Mouse (Mus musculus): ENCODE measurements around the gene Pde4d. TPM values are rescaled to one million over a fixed set of nuclear protein-coding genes. Genes with fewer than 3 reads are reported as not detected.

The Pde4d gene
- polyA plus RNA-seq, 1 experiment from 2014 or later, result 19.1 TPM

DNA sequence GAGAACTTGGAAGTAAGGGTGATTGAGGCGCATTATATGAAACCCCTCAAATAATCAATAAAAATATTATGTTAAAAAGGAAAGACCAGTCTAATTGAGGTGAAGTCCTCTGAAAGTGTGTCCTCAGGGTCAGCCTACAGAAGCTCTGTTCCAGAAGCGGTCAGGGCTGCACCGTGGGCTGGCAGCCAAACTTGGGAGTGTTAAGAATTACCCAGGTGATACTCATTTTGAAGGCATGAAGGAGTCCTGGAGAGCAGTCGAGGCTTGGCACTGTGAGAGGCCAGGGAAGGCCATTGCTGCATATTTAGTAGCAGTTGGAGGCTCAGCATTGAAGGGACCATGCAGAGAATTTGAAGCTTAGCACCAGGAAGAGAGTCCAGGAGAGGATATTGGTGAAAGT is 471.4 kb downstream of the Pde4d start:
- Histone ChIP-seq H3K27ac (replicated peaks) (no peak overlapping the region), H3K9ac (no peak overlapping the region), H3K27me3 (no peaks in the 10 kb centered on the region), H3K4me2 (replicated peaks) (no peak overlapping the region), H3K4me3 (replicated peaks) (no peak overlapping the region), H3K9me3 (replicated peaks) (no peaks in the 10 kb centered on the region), H3K36me3 (no peaks in the 10 kb centered on the region), H3K4me1 (no peaks in the 10 kb centered on the region)
- ATAC-seq (ENCODE audit: insufficient number of reproducible peaks, low FRiP score, low TSS enrichment, low read depth), result no peak
- WGBS, result 76% methylated on average over 4 of the region's 4 CpGs

DNA sequence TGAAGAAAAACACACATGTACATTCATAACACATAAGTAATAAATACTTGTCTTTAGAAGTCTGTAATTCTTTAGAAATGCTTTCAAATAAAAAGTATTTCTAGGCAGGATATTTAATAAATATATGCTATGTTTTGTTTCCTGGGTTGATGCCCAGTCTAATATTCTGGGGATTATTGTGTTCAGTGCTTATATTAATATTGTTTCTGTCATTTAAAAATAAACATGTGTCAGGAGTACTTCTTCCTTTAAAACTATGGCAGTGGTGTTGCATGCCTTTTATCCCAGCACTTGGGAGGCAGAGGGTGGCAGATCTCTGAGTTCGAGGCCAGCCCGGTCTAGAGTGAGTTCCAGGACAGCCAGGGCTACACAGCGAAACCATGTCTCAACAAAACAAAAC is 485.1 kb downstream of the Pde4d start:
- Histone ChIP-seq H3K27ac (replicated peaks) (no peak overlapping the region), H3K4me2 (replicated peaks) (no peak overlapping the region), H3K9ac (no peak overlapping the region), H3K4me1 (no peaks in the 10 kb centered on the region), H3K4me3 (replicated peaks) (no peak overlapping the region), H3K9me3 (replicated peaks) (no peaks in the 10 kb centered on the region), H3K36me3 (no peaks in the 10 kb centered on the region), H3K27me3 (no peaks in the 10 kb centered on the region)
- WGBS, result 87% methylated on average over 3 of the region's 3 CpGs
- ATAC-seq (ENCODE audit: insufficient number of reproducible peaks, low FRiP score, low TSS enrichment, low read depth), result no peak

DNA sequence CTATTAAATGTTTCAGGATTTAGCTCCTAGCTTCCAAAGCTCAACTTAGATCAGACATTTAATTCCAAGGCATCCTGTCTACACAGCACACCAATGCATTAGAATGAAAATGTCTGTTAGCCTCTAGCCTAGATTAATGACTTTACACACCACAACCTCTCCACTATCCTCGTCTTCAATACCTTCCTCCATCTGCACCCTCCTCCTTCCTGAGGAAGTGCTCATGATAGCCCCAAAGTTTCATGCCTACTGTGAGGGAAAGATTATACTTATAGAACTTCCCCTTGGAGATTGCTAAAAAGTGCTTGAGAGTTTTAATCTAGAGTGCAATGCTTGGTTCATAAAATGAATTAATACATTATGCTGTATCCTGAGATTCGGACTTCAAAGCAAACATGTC is 487.5 kb downstream of the Pde4d start:
- Histone ChIP-seq H3K27ac (replicated peaks) (no peak overlapping the region), H3K4me2 (replicated peaks) (no peak overlapping the region), H3K27me3 (no peaks in the 10 kb centered on the region), H3K9ac (no peak overlapping the region), H3K9me3 (replicated peaks) (0 out of 2 replicates have a peak, but pooled peaks cover 4% of the 10 kb centered on the region), H3K36me3 (no peaks in the 10 kb centered on the region), H3K4me1 (no peaks in the 10 kb centered on the region), H3K4me3 (replicated peaks) (no peak overlapping the region)
- no peak for ATAC-seq (ENCODE audit: insufficient number of reproducible peaks, low FRiP score, low TSS enrichment, low read depth)
- WGBS, result 74% methylated on average over 2 of the region's 2 CpGs

DNA sequence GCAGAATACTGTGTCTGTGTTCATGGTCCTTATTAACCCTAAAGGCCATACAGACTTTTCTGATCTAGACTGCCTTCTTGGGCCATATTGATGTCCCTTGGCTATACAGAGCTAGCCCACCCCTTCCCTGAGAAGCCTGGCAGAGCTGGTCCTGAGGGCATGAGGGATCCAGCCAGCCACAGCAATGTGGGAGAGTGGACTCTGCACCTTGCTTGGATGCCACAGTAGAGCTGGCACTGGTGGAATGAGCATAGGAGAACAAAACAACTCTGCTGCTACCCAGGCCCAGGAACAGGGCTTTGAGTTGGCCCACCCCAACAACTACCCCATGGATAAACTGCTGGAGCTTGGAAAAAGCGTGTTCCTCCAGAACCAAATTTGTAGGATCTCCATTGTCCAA is 503.2 kb downstream of the Pde4d start:
- ATAC-seq (ENCODE audit: insufficient number of reproducible peaks, low FRiP score, low TSS enrichment, low read depth), result no peak
- Histone ChIP-seq H3K4me1 (no peaks in the 10 kb centered on the region), H3K9me3 (replicated peaks) (no peaks in the 10 kb centered on the region), H3K36me3 (no peaks in the 10 kb centered on the region), H3K27ac (replicated peaks) (no peak overlapping the region), H3K4me3 (replicated peaks) (no peak overlapping the region), H3K27me3 (no peaks in the 10 kb centered on the region), H3K4me2 (replicated peaks) (no peak overlapping the region), H3K9ac (no peak overlapping the region)
- 93% methylated on average over 1 of the region's 1 CpGs for WGBS

DNA sequence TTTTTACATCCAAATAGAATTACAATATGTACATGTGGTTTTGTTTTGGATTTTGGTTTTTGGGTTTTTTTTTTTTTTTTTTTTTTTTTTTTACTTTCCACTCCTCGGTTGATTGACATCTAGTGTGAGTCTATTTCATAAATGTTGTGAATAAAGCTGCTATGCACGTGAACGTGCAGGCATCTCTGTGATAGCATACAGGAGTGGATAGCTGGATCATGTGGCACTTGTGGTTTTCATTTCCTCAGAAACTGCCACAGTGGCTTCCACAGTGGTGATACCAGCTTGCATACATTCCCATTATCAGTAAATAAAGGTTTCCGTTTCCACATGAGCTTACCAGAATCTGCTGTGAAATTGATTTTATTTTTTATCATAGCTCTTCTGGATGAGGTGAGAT is 506.3 kb downstream of the Pde4d start:
- Histone ChIP-seq H3K4me1 (no peaks in the 10 kb centered on the region), H3K9me3 (replicated peaks) (no peaks in the 10 kb centered on the region), H3K4me3 (replicated peaks) (no peak overlapping the region), H3K27me3 (no peaks in the 10 kb centered on the region), H3K36me3 (no peaks in the 10 kb centered on the region), H3K27ac (replicated peaks) (no peak overlapping the region), H3K9ac (no peak overlapping the region), H3K4me2 (replicated peaks) (no peak overlapping the region)
- ATAC-seq (ENCODE audit: insufficient number of reproducible peaks, low FRiP score, low TSS enrichment, low read depth), result no peak
- WGBS, result 60% methylated on average over 4 of the region's 4 CpGs

DNA sequence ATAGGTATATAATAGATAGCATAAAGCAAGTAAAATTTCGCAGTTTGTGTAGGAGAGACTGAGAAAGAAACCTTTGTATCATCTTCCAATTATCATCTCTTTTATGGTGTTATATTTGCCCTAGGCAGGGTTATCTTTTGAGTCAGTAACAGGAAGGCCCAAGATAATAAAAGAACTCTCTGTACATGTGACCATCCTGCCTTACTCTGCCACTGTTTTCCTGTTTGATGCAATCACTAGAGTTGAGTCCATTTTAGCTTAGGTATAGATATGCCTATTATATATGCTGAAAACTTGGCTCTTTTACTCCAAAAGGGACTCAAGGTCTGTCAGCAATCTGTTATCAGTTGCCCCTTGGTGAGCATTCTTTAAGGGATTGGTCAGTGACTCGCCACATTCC is 514.3 kb downstream of the Pde4d start:
- no peaks in the 10 kb centered on the region for H3K4me1 ChIP-seq
- WGBS, result 78% methylated on average over 2 of the region's 2 CpGs
- no peak for ATAC-seq (ENCODE audit: insufficient number of reproducible peaks, low FRiP score, low TSS enrichment, low read depth)

DNA sequence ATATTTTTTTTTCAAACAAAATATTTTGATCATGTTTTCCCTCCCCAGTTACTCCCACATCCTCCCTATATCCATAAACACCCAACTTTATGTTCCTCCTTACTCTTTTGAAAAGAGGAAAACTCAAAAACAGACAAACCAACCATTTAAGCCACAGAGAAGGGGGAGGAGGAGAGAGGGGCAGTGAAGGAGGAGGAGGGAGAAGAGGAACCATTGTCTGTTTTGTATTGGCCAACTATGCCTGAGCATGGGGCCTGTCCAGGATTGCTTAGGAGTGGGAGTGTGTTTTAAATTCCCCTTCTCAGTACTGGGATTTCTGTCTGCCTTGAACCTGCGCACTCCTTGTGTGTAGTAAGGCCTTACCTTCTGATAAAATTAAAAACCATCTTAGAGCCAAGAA is 531.4 kb downstream of the Pde4d start:
- no peaks in the 10 kb centered on the region for H3K4me1 ChIP-seq
- 92% methylated on average over 1 of the region's 1 CpGs for WGBS
- H3K9ac ChIP-seq, result no peak overlapping the region
- no peak overlapping the region for H3K4me3 ChIP-seq (replicated peaks)
- no peaks in the 10 kb centered on the region for H3K27me3 ChIP-seq
- H3K9me3 ChIP-seq (replicated peaks), result no peaks in the 10 kb centered on the region
- ATAC-seq (ENCODE audit: insufficient number of reproducible peaks, low FRiP score, low TSS enrichment, low read depth), result no peak
- H3K4me2 ChIP-seq (replicated peaks), result no peak overlapping the region
- no peak overlapping the region for H3K27ac ChIP-seq (replicated peaks)
- no peaks in the 10 kb centered on the region for H3K36me3 ChIP-seq

More for the DNA sequence above, 514.3 kb downstream of the Pde4d start:
- no peak overlapping the region for H3K4me3 ChIP-seq (replicated peaks)
- H3K9me3 ChIP-seq (replicated peaks), result no peaks in the 10 kb centered on the region
- no peak overlapping the region for H3K9ac ChIP-seq
- H3K27me3 ChIP-seq, result no peaks in the 10 kb centered on the region
- H3K4me2 ChIP-seq (replicated peaks), result no peak overlapping the region
- no peaks in the 10 kb centered on the region for H3K36me3 ChIP-seq
- H3K27ac ChIP-seq (replicated peaks), result no peak overlapping the region

DNA sequence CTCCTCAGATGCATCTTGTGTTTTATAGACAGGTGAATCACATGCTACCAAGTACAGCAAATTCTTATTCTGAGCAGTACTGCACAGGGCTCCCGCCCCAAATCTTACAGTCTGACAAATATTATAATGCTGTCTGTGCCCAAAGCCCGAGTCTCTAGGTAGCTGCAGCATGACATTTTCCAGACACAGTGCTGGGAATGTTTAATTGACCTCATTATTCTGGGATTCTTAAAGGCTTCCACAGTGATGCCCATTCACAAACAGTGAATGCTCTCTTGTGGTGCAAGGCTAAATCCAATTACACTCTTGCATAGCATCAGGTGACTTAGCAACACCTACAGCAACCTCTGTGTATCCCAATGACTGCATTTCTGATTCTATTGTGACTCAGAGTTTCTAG is 549.0 kb downstream of the Pde4d start:
- no peaks in the 10 kb centered on the region for H3K27me3 ChIP-seq
- no peak overlapping the region for H3K4me2 ChIP-seq (replicated peaks)
- no peak overlapping the region for H3K27ac ChIP-seq (replicated peaks)
- H3K4me1 ChIP-seq, result no peaks in the 10 kb centered on the region
- 69% methylated on average over 2 of the region's 2 CpGs for WGBS
- H3K9me3 ChIP-seq (replicated peaks), result no peaks in the 10 kb centered on the region
- no peaks in the 10 kb centered on the region for H3K36me3 ChIP-seq
- H3K4me3 ChIP-seq (replicated peaks), result no peak overlapping the region
- H3K9ac ChIP-seq, result no peak overlapping the region
- ATAC-seq (ENCODE audit: insufficient number of reproducible peaks, low FRiP score, low TSS enrichment, low read depth), result no peak

DNA sequence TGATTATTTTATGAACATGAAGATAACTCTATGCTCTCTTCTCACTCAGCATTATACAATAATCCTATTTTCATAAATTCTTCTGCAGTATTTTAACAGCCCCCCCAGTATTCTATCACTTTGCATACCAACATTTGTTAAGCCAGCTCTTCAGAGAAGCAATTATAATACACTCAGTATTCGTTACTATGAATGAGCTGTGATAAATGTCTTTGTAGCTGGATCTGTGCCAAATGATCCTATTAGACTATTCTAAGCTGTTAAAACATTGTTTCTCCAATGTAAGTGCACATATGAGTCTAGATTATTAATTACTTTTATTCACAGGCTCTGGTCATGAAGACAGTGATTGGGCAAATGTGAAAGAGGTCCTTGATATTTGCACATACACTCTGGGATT is 575.0 kb downstream of the Pde4d start:
- H3K9me3 ChIP-seq (replicated peaks), result no peaks in the 10 kb centered on the region
- no peak overlapping the region for H3K9ac ChIP-seq
- no peaks in the 10 kb centered on the region for H3K36me3 ChIP-seq
- H3K27ac ChIP-seq (replicated peaks), result no peak overlapping the region
- H3K4me2 ChIP-seq (replicated peaks), result no peak overlapping the region
- no peak overlapping the region for H3K4me3 ChIP-seq (replicated peaks)
- H3K27me3 ChIP-seq, result no peaks in the 10 kb centered on the region
- 68% methylated on average over 1 of the region's 1 CpGs for whole genome bisulfite sequencing
- no peaks in the 10 kb centered on the region for H3K4me1 ChIP-seq
- ATAC-seq (ENCODE audit: insufficient number of reproducible peaks, low FRiP score, low TSS enrichment, low read depth), result no peak

DNA sequence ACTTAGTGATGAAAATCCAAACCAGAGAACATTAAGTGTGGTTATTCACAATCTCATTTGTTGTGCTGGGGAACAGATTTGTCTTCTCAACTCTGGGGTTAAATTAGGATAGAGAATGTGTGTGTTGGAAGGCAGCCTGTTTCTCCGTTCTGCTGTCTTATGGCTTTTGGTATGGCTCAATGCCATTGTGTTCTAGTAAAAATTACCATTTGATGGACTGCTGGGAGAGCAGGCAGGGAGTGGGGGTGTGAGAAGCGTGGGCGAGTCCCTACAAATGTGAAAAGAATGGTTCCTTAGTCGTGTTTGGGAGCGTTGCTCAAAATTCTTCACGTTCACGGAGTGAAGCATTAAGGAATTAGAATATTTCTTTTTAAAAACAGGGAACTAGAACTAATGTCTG is 597.4 kb downstream of the Pde4d start:
- Histone ChIP-seq H3K4me2 (replicated peaks) (no peak overlapping the region), H3K27ac (replicated peaks) (no peak overlapping the region), H3K9me3 (replicated peaks) (no peaks in the 10 kb centered on the region), H3K4me1 (no peaks in the 10 kb centered on the region), H3K27me3 (no peaks in the 10 kb centered on the region), H3K9ac (no peak overlapping the region), H3K4me3 (replicated peaks) (no peak overlapping the region), H3K36me3 (no peaks in the 10 kb centered on the region)
- 65% methylated on average over 7 of the region's 7 CpGs for WGBS
- no peak for ATAC-seq (ENCODE audit: insufficient number of reproducible peaks, low FRiP score, low TSS enrichment, low read depth)

DNA sequence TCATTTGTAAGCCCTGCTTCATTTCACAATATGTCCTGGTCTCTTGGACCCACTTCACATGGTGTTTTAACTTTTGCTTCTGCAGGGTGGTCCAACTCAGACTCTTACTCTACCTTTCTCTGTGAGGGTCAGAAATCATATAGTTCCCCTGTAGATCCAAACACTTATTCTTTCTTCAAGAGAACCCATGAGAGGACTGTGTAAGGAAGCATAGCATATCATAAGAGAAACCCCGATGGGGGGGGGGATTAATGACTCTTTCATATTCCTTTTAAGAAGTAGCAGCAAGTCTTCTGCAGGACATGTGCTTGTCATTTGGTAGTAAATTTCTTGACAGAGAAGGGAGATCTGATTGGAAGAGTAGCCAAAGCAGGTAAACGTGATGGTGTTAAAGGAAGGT is 603.1 kb downstream of the Pde4d start:
- Histone ChIP-seq H3K4me2 (replicated peaks) (no peak overlapping the region), H3K9ac (no peak overlapping the region), H3K27ac (replicated peaks) (no peak overlapping the region), H3K9me3 (replicated peaks) (no peaks in the 10 kb centered on the region), H3K27me3 (no peaks in the 10 kb centered on the region), H3K4me1 (no peaks in the 10 kb centered on the region), H3K4me3 (replicated peaks) (no peak overlapping the region), H3K36me3 (no peaks in the 10 kb centered on the region)
- 74% methylated on average over 2 of the region's 2 CpGs for WGBS
- no peak for ATAC-seq (ENCODE audit: insufficient number of reproducible peaks, low FRiP score, low TSS enrichment, low read depth)

DNA sequence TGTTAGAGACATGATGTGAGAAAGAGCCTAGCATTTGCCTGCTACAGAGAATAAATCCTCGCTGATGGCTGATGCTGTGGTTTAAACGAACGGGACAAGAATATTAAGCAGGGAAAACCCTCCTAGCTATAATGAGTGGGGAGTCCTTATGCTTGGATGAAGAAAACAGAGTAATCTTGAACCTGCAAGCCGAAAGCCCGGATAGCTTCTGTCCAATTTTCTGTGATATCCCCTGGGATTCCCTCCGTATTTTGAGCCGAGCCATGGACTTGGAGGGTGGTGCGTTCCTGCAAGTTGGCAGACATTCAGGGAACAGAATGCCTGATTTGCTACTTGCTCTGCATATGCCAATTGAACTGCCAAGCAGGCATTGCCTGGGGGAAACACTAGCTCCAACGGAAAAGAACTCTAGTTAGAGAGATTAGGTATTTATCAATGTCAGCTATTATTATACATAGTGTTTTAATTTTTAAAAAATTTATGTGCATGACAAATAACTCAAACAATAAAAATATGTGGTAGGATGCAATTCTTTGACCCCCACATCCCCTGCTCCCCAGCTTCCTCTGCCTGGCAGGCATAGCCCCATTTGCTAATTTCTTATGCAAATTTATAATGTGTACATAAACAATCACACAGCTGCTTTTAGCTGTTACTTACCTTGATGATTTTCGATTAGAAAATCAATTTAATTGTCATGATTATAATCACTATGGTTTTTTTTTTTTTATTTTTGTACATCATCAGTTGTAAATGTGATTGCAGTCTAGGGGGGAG is 603.7 kb downstream of the Pde4d start:
- Histone ChIP-seq H3K9me3 (replicated peaks) (no peaks in the 10 kb centered on the region), H3K27me3 (no peaks in the 10 kb centered on the region), H3K4me2 (replicated peaks) (no peak overlapping the region), H3K27ac (replicated peaks) (no peak overlapping the region), H3K4me3 (replicated peaks) (no peak overlapping the region), H3K4me1 (no peaks in the 10 kb centered on the region), H3K36me3 (no peaks in the 10 kb centered on the region), H3K9ac (no peak overlapping the region)
- no peak for ATAC-seq (ENCODE audit: insufficient number of reproducible peaks, low FRiP score, low TSS enrichment, low read depth)
- 43% methylated on average over 10 of the region's 10 CpGs for WGBS

Data from embryonic facial prominence, embryonic 15.5 days (tissue).